Mouse (Mus musculus): ENCODE data around the gene Dmrtc2. TPM values are rescaled to one million over a fixed set of nuclear protein-coding genes. Genes with fewer than 3 reads are reported as not detected.
"Not testable (repeated sequence)": the region's sequence is repeated elsewhere in the genome, so short reads cannot be mapped to it uniquely, and the experiment has no call there.

Gene Dmrtc2
- not detected in 2 replicates for total RNA-seq (2017)

DNA sequence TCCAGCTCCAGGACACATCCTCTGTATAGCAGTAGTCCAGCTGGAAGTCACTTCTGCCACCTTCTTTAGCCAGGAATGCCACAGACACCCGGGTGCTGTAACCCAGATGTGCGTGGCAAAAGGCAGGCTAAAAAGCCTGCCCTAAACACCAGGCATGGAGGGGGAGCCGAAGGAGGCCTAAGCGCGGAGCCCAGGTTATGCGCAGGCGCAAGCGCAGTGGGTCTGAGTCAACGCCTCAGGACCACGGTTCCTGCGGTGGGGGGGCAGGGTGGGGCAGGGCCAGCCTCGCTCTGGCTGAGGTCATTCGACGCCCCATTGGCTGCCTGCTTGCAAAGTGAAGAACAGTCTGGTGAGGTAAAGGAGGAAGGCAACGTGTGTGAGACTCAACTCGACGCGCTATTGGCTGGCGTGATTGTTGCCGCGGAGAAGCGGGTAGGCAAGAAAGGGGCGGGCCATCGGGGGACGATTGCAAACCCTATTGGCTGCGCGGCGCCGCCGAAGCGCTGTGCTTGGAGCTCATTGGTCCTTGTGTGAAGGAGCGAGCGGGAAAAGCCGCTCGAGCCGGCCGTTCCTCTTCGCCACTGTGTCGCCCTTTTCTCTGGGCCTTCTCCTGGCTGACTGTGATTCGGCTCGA lies at the start of gene Dmrtc2, which contains the start of gene Lypd4:
Gene Dmrtc2, plus strand, starts transcription at position 526 of the 634 bp plus-strand sequence.
Gene Lypd4, minus strand, starts transcription at position 410 of the 634 bp plus-strand sequence.
- no peak for ATAC-seq (replicated peaks; ENCODE audit: low read depth, poor library complexity, severe bottlenecking)

DNA sequence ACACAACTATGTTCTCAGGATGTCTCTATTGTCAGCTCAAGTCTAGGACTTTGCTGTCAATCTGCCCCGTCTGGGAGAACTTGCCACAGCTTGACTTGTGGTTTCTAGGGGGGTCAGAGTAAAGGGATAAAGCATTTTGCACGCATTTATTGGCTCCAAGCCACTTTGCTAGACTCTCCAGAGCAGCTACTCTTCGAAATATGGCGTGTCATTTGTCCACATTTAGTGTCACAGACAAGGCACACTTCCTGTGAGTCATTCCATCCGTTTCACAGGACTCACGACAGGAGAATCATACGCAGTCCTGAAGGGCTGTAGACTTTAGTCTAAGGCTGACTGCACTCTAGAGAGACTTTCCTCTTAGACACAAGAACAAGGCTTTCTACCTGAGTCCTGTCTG lies 45.4 kb upstream of the Dmrtc2 start:
- peak; percentile 59 for ATAC-seq (replicated peaks; ENCODE audit: low read depth, poor library complexity, severe bottlenecking)

DNA sequence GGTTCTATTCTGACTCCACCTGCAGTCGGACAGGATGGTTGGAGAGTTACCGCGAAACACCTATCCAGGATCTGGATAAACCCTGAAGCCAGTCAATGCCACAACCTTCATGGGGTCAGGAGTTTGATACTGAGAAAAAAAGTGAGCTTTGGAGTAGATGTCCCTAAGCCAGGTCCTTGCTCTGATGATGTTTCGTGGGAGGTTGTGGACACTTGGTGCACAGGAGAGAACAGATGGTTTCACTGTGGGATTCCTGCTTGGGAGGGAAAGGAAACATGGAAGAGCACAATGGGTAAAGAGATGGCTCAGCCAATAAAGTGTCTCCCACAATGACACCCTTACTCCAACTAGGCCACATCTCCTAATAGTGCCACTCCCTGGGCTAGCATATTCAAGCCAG lies 42.7 kb upstream of the Dmrtc2 start:
- ATAC-seq (replicated peaks; ENCODE audit: low read depth, poor library complexity, severe bottlenecking) = no peak

DNA sequence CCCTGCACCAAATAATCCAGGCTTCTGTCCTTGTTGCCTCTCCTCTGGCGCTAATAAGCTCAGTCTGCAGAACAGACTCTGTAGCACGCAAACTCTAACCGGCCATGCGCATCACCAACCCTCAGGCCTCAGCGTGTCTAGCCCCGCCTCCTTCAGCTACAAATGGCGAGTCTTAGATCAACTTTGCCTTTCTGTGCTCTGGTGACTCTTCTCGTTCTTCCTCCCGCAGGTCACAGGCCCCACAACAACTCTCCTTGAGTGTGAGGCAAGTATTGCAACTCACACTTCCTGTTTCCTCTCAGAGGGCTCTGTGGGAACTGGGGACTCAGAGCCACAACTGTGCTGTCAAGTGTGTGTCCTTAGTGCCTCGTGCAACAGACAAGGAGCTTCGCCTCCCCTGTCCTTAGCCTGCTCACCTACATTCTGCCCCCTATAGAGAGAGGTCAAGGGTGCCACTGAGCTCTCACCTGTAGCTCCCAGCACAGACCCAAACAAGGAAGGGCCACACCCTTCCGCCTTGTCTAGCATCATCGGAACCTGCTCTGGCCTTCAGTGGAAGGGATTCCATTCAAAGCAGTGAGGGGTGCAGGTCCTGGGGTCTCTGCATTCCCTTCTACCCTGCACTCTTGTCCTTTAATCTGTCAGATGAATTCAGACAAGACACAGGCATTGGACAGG lies 31.0 kb upstream of the Dmrtc2 start:
- ATAC-seq (replicated peaks; ENCODE audit: low read depth, poor library complexity, severe bottlenecking) = peak; percentile 86

DNA sequence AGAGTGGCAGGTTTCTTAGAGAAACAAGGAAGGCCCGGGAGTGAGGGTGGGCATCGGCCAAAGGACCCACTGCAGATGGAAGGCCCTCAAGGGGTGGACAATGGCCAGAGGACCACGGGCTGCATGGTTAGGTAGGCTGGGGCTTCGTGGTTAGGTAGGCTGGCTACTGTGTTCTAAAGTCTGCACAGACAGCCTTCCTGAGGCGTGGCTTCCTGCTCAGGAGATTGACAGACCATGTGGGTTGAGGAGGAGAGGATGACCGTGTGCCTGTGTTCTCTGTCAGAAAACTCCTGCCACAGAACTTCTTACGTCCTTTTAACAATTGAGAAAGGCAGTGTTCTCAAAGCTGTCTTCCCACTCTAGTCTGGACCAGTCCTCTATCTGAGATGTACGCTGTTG lies 30.4 kb upstream of the Dmrtc2 start:
- peak; percentile 59 for ATAC-seq (replicated peaks; ENCODE audit: low read depth, poor library complexity, severe bottlenecking)

DNA sequence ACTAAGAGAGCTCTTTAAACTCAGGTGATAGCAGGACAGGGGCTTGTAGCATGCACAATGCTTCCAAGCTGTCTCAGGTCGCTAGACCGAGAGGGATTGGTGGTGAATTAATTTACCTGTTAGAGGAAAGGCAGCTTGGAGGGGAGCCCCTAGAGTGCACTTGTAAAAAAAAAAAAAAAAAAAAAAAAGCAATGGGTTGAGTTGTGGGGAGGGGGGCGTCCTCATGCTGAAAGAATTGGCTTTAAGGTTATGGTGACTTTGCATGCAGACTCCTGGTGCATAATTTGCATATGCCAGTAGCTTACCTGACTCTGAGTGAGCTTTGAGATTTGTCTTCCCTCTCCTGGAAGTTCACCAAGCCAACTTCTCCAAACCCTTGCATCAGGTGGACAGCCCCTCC lies 29.5 kb upstream of the Dmrtc2 start:
- ATAC-seq (replicated peaks; ENCODE audit: low read depth, poor library complexity, severe bottlenecking) = no peak

DNA sequence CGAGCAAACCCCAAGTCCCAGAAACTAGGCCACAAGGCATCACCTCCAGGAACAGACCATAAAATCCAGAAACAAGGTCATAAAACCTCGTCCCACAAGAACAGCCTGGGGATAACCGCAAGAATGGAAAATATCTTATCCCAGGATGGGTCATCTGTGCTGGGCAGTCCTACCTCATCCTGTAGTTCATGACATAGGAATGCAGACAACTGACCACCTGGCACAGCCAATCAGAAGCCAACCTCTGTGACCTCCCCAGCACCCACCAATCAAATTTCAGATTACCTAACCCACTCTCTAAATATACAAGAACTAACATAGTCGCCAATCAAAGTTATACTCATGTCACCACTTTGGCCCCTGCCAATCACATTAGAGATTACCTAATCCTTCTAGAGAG lies 28.8 kb upstream of the Dmrtc2 start:
- no peak for ATAC-seq (replicated peaks; ENCODE audit: low read depth, poor library complexity, severe bottlenecking)

DNA sequence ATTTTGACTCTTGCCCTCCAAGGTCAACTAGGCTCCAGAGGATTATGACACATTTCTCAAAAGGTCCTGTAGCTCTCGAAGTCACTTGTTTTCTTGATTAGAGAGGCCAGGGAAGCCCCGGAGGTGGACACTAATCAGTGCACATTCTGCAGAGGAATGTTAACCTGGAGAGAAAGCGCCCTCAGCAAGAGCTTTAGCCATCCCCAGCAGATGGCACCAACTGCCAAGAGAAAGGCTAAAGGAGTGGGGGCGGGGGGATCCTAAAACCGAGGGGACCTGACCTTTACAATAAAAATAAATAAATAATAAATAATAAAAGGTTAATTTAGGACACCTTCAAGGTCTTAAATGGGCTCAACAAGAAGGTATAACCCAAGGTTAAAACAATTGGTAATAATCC lies 25.7 kb upstream of the Dmrtc2 start:
- no peak for ATAC-seq (replicated peaks; ENCODE audit: low read depth, poor library complexity, severe bottlenecking)

DNA sequence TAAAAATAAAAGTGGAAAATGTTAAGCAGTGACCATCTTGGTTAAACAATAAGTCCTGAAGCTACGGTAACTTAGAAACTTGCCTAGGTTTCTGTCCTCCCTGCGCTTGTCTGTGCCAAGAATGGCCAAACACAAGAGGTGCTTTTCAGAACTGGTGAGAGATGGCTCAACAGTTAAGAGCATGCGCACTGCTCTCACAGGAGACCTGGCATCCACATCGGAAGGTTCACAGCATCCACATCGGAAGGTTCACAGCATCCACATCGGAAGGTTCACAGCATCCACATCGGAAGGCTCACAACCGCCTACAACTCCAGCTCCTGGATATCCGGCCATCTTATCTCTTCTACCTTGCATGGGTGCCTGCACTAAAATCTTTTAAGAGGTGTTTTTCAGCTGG lies 24.7 kb upstream of the Dmrtc2 start:
- ATAC-seq (replicated peaks; ENCODE audit: low read depth, poor library complexity, severe bottlenecking) = no peak

DNA sequence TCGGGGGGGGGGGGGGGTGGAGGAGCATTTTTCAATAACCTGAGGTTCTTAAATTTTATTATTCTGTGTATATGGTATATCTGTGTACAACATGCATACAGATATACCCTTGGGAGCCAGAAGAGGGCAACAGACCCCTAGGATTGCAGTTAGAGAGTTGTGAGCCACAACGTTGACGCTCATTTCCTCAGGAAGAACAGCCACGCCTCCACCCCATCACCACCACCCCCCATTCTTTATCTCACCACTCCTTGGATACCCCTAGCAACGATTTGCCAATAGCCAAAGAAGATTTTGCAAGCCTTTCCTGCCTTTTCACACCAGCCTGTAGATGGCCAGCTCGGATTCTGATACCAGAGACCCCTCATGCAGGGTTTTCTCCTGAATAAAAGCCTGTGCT lies 24.1 kb upstream of the Dmrtc2 start:
- ATAC-seq (replicated peaks; ENCODE audit: low read depth, poor library complexity, severe bottlenecking) = peak; percentile 100

DNA sequence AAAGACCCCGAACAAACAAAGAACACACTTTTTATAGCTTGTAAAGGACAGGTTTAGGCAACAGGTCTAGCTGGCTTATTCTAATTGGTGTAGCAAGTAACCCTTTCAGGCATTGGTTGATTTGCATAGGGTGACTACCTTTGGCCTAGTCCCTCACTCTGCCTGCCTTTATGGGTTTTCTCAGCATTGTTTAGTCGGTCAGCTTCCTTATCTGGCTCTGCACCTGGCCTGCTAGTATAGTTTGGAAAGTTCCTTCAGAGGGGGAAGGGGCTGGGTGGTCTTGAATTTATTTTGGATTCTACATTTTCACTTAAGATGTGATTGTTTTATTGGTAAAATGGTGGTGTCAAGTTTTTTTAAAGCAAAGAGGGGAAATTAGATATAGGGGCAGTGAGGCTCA lies 23.3 kb upstream of the Dmrtc2 start:
- not testable (repeated sequence) for ATAC-seq (replicated peaks; ENCODE audit: low read depth, poor library complexity, severe bottlenecking)

DNA sequence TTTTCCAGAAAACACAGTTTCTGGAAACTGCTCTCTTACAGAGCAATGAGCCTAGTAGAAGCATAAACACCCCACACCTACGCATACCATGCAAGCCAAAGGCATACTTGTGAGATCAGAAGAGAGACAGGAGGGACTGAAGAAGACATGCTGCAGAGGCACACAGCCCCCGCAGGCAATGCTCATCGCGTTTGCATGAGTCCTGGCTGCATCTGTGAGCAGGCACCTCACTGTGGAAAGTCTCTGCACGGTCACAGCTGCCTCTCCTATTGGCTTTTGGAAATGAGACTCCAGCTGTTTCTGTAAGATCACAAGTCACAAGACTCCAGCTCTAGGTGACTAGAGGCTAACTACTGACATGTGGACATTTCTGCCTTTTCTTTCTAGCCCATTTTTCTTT lies 19.7 kb upstream of the Dmrtc2 start:
- no peak for ATAC-seq (replicated peaks; ENCODE audit: low read depth, poor library complexity, severe bottlenecking)

DNA sequence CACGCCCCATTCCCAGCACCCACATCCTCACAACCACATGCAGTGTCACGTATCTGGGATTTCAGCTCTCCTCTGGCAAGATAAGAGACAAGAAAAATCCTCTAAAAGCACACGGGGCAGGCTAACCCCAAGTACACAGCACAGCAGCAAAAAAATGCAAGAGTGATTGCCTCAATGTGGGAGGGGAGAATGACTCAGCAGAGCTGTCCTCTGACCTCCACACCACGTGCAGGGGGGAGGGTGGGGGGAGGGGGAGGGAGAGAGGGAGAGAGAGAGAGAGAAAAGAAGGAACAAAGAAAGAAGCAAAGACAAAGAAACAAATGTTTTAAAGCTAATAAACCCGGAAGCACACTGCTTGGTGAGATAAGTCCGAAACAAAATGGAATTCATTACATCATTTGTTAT lies 19.0 kb upstream of the Dmrtc2 start:
- ATAC-seq (replicated peaks; ENCODE audit: low read depth, poor library complexity, severe bottlenecking) = peak; percentile 74

DNA sequence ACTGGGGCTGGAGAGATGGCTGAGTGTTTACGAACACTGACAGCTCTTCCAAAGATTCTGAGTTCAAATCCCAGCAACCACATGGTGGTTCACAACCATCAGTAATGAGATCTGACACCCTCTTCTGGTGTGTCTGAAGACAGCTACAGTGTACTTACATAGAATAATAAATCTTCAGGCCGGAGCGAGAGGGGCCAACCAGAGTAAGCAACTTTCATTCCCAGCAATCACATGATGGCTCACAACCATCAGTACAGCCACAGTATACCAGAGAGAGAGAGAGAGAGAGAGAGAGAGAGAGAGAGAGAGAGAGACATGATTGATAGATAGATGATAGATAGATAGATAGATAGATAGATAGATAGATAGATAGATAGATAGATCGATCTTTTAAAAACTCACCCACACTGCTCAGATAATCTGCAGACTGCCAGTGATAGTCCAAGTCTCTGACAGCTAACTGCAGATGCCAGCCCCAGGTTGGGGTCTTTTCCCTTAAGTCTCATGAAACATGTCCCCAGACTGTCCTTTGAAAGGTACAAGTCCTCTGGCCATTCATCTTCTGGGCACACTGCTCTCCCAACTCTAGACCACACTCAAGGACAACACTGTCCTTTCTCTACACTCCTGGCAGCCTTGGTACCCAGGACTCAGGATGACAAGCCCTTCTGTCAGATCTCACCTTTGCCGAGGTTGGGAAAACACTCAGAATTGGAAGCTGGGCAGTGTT lies 18.1 kb upstream of the Dmrtc2 start:
- ATAC-seq (replicated peaks; ENCODE audit: low read depth, poor library complexity, severe bottlenecking) = no peak

DNA sequence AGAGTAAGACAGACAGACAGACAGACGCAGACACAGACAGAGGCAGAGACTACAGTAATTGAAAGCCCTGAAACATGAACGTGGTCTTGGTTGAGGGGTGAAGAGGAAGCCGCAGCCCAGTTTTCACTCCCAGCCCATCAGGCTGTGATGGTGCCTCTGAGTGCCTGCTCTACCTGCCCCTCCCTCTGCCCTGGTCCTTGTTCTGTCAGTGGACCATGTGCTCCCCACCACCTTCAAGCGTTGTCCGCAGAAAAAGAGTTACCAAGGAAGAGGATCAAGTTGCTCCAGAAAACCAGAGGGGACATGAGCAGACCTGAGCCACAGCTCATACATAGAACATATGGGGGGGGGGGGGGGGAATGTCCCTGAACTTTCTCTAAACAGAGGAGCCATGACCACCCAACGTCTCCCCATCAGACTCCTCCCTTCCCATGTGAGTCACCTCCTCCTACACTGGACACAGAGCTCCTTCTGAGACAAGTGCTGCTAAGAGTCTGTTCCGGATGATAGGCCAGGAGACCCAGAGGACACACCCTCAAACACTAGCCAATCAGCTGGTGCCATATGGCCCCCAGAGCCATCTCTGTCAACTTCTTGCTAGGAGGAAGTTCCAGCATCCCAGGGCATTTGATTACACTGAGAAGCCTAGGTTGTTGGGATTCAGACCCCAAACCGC lies 17.2 kb upstream of the Dmrtc2 start:
- ATAC-seq (replicated peaks; ENCODE audit: low read depth, poor library complexity, severe bottlenecking) = peak; percentile 77

DNA sequence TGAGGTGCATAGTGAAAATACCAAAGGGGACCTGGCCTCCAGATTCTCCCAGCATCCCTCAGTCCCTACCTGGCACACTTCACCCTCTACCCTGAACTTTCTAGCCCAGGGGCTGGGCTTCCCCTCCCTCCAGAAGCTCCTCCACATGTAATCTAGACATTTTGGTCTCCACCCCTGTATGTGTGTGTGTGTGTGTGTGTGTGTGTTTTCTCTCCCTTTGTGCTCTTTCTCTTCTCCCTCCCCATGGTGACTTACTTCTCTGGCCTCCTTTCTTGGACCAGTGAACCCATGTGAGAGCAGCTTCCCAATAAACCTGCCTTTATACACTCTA lies 16.7 kb upstream of the Dmrtc2 start:
- ATAC-seq (replicated peaks; ENCODE audit: low read depth, poor library complexity, severe bottlenecking) = no peak

DNA sequence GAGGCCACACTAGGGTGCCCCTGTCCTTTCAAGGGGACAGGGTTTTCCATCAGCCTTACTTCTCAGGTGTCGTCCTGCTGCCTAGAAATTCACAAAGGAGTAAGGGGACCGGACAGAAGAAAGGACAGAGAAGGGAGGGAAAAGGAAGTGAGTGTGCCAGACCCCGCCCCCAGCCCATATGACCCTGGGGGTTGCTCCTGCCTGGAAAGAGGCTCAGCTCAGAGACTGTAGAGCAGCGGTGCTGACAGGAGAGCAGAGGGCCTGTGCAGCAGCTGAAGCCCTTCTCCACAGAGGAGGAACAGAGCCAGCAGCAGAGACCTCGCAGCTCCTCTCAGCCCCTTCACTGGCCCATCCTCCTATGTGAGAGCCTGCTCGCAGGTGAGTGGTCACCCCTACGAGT lies 16.2 kb upstream of the Dmrtc2 start:
- ATAC-seq (replicated peaks; ENCODE audit: low read depth, poor library complexity, severe bottlenecking) = no peak

DNA sequence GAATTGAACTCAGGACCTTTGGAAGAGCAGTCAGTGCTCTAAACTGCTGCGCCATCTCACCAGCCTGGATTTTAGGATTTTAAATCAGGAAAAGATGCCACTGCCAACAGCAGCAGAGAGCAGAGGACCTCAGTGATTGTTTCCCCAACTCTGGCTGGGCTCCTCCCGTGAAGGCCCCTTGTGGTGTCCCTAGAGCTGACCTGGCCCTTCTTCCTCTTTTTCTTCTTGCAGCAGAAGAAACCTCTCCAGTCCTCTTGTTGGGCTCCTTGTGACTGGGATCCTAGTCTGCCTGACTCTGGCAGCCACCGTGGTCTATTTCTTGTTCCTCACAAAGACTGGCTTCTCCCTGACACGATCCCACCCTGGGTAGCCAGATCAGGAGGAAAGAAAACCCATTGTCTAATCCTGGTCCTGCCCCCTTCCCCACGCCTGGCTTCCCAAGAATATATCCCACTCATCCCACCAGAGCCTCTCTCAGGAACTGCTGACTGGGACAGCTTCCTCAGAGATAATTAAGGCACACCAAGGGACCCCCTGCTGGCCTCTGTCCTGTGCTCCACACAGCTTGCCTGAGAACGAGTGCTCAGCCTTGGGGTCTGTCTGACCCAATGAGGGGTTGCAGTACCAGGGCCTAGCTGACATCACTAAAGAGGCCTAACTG lies 13.3 kb upstream of the Dmrtc2 start:
- peak; percentile 50 for ATAC-seq (replicated peaks; ENCODE audit: low read depth, poor library complexity, severe bottlenecking)

DNA sequence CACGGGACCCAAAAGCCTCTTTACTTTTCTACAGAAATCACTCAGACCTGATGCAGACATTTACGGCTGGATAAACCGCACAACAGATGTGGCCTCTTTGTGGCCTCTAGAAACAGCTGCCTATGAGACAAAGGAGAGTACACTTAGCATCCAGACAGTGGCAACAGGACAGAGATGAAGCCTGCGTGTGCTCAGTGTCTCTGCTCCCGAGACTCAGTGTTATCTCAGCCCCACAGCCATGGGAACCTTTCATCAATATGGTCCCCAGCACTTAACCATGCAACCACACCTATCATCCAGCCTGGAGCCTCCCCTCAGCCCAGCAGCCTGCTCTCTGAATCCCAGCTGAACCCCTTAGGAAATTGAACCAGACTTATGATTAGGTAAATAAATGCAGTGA lies 10.6 kb upstream of the Dmrtc2 start:
- ATAC-seq (replicated peaks; ENCODE audit: low read depth, poor library complexity, severe bottlenecking) = no peak

DNA sequence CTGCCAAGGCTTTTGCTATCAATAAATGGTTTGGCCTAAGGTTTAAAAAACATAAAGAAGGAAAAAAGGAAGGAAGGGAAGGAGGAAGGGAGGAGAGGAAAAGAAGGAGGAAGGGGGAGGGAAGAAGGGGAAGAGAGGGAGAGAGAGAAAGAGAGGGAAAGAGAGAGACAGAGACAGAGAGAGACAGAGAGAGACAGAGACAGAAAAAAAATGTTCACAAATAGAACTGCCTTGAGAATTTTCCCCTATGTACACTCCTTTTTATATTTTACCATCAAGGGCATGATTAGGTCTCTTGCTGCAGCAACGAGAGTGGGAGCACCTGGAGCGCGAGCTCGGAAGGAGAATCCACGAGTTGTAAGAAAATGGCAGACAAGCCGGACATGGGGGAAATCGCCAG lies 7.9 kb upstream of the Dmrtc2 start, which contains the start of gene Gm9844:
Gene Gm9844, plus strand, starts transcription at position 301 of the 400 bp plus-strand sequence.
- ATAC-seq (replicated peaks; ENCODE audit: low read depth, poor library complexity, severe bottlenecking) = no peak

All from common myeloid progenitor, adult 5-6 weeks (primary cell).